Mouse (Mus musculus): Measurements from ENCODE around the gene Wdr74.
A peak's percentile ranks its signal among the peaks of the same experiment; 100 is the strongest.

Wdr74 gene

GRCm38 (mm10) chr19:8735389-8736159, at the start of gene Wdr74:
Gene Wdr74, plus strand, starts transcription at chr19:8735827.
- TF ChIP-seq POU5F1 (IDR thresholded peaks at IDR 0.05; ENCODE audit: borderline replicate concordance, low read length) (no peak), CTCF (conservative IDR thresholded peaks at IDR 0.05; ENCODE audit: low read length) (no peak), NANOG (IDR thresholded peaks at IDR 0.05; ENCODE audit: borderline replicate concordance, low read length) (no peak)
- Histone ChIP-seq H3K4me3 (replicated peaks; ENCODE audit: low read length) (peak within 1 kb of the TSS; percentile 100), H3K4me1 (replicated peaks; ENCODE audit: low read depth, low read length) (peaks cover 49% of the 10 kb centered on the region), H3K9me3 (ENCODE audit: low read length) (peaks cover 9% of the 10 kb centered on the region), H3K36me3 (ENCODE audit: insufficient read depth, low read length) (peaks cover 39% of the 10 kb centered on the region), H3K27me3 (ENCODE audit: insufficient read depth, low read length) (no peaks in the 10 kb centered on the region)

DNA sequence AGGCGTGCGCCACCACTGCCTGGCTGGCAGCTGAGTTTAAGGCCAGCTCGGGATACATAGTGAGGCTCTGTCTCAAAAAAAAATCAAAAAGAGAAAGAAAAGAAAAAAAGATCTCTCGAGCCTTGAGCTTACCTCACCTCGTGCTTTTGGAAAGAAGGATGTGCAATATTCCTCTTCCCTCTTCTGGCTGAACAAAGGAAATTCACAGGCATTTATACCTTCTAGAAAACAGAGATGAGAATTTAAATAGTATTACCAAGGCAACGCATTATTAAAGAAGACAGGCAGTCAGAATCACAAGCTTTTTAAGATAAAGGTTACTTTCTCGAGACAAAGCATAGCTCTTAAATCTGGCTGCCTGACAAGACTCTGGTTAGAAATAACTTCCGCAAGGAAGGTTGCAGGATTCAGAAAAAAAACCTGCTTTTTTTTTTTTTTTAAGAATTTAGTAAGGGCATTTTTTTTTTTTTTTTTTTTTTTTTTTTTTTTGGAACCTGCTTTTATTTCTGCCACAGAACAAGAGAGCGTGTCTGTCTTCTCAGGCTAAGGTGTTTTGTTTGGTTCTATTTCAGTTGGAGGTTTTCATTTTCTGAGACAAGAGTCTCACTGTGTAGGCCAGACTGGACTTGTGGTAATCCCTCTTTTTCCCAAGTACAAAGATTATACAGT, 43.6 kb upstream of the Wdr74 start:
- H3K36me3 ChIP-seq (ENCODE audit: insufficient read depth, low read length): no peaks in the 10 kb centered on the region
- H3K4me1 ChIP-seq (replicated peaks; ENCODE audit: low read depth, low read length): peaks cover 67% of the 10 kb centered on the region
- H3K4me3 ChIP-seq (replicated peaks; ENCODE audit: low read length): no peak overlapping the region
- H3K27me3 ChIP-seq (ENCODE audit: insufficient read depth, low read length): no peaks in the 10 kb centered on the region
- H3K9me3 ChIP-seq (ENCODE audit: low read length): no peaks in the 10 kb centered on the region
- TF ChIP-seq POU5F1 (IDR thresholded peaks at IDR 0.05; ENCODE audit: borderline replicate concordance, low read length) (no peak), NANOG (IDR thresholded peaks at IDR 0.05; ENCODE audit: borderline replicate concordance, low read length) (no peak), CTCF (conservative IDR thresholded peaks at IDR 0.05; ENCODE audit: low read length) (no peak)

GRCm38 (mm10) chr19:8692740-8693139, 42.9 kb upstream of the Wdr74 start:
- no peaks in the 10 kb centered on the region for H3K27me3 ChIP-seq (ENCODE audit: insufficient read depth, low read length)
- no peak for TF ChIP-seq NANOG (IDR thresholded peaks at IDR 0.05; ENCODE audit: borderline replicate concordance, low read length)
- TF ChIP-seq CTCF (conservative IDR thresholded peaks at IDR 0.05; ENCODE audit: low read length): no peak
- no peak for TF ChIP-seq POU5F1 (IDR thresholded peaks at IDR 0.05; ENCODE audit: borderline replicate concordance, low read length)
- H3K4me3 ChIP-seq (replicated peaks; ENCODE audit: low read length): no peak overlapping the region; the same call in 1 of the 2 replicates

GRCm38 (mm10) chr19:8695330-8695729, 40.3 kb upstream of the Wdr74 start:
- Histone ChIP-seq H3K4me1 (replicated peaks; ENCODE audit: low read depth, low read length) (peaks cover 80% of the 10 kb centered on the region), H3K27me3 (ENCODE audit: insufficient read depth, low read length) (no peaks in the 10 kb centered on the region), H3K9me3 (ENCODE audit: low read length) (no peaks in the 10 kb centered on the region), H3K4me3 (replicated peaks; ENCODE audit: low read length) (peak overlapping the region; percentile 37), H3K36me3 (ENCODE audit: insufficient read depth, low read length) (no peaks in the 10 kb centered on the region)
- TF ChIP-seq CTCF (conservative IDR thresholded peaks at IDR 0.05; ENCODE audit: low read length) (peak; percentile 53), NANOG (IDR thresholded peaks at IDR 0.05; ENCODE audit: borderline replicate concordance, low read length) (no peak)

More at GRCm38 (mm10) chr19:8692740-8693139, 42.9 kb upstream of the Wdr74 start:
- Histone ChIP-seq H3K9me3 (ENCODE audit: low read length) (no peaks in the 10 kb centered on the region), H3K36me3 (ENCODE audit: insufficient read depth, low read length) (no peaks in the 10 kb centered on the region), H3K4me1 (replicated peaks; ENCODE audit: low read depth, low read length) (peaks cover 69% of the 10 kb centered on the region)

GRCm38 (mm10) chr19:8699652-8700051, 36.0 kb upstream of the Wdr74 start:
- Histone ChIP-seq H3K27me3 (ENCODE audit: insufficient read depth, low read length) (no peaks in the 10 kb centered on the region), H3K36me3 (ENCODE audit: insufficient read depth, low read length) (0 out of 2 replicates have a peak, but pooled peaks cover 4% of the 10 kb centered on the region), H3K4me3 (replicated peaks; ENCODE audit: low read length) (no peak overlapping the region), H3K9me3 (ENCODE audit: low read length) (no peaks in the 10 kb centered on the region), H3K4me1 (replicated peaks; ENCODE audit: low read depth, low read length) (peaks cover 76% of the 10 kb centered on the region)
- no peak for TF ChIP-seq POU5F1 (IDR thresholded peaks at IDR 0.05; ENCODE audit: borderline replicate concordance, low read length)
- peak; percentile 57 for TF ChIP-seq CTCF (conservative IDR thresholded peaks at IDR 0.05; ENCODE audit: low read length)
- no peak for TF ChIP-seq NANOG (IDR thresholded peaks at IDR 0.05; ENCODE audit: borderline replicate concordance, low read length)

- TF ChIP-seq CTCF (conservative IDR thresholded peaks at IDR 0.05; ENCODE audit: low read length) (no peak; the same call in 1 of the 2 replicates), POU5F1 (IDR thresholded peaks at IDR 0.05; ENCODE audit: borderline replicate concordance, low read length) (no peak), NANOG (IDR thresholded peaks at IDR 0.05; ENCODE audit: borderline replicate concordance, low read length) (no peak)
- H3K4me3 ChIP-seq (replicated peaks; ENCODE audit: low read length): peak overlapping the region; percentile 45
- H3K27me3 ChIP-seq (ENCODE audit: insufficient read depth, low read length): no peaks in the 10 kb centered on the region
- peaks cover 78% of the 10 kb centered on the region for H3K4me1 ChIP-seq (replicated peaks; ENCODE audit: low read depth, low read length)
- no peaks in the 10 kb centered on the region for H3K9me3 ChIP-seq (ENCODE audit: low read length)
- H3K36me3 ChIP-seq (ENCODE audit: insufficient read depth, low read length): peaks cover 24% of the 10 kb centered on the region
Measured at GRCm38 (mm10) chr19:8702458-8702857, 33.2 kb upstream of the Wdr74 start.

DNA sequence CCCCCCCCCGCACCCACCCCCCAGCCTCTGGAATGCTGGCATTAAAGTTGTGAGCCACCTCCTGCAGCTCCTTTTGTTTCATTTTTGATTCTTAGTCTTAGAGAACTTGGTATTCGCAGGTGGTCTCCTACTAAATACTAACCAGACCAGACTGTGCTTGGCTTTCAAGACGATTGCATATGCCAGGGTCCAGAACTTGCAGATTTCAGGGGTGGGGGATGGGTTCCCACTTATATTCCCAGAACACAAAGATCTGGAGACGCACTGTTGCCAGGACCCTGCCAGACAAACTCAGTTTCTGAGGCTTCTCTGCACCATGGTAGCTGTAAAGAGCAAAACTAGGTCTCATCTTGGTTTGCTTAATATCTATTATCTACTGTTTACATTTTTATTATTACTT, 32.1 kb upstream of the Wdr74 start:
- H3K4me1 ChIP-seq (replicated peaks; ENCODE audit: low read depth, low read length): peaks cover 89% of the 10 kb centered on the region
- H3K4me3 ChIP-seq (replicated peaks; ENCODE audit: low read length): no peak overlapping the region
- TF ChIP-seq CTCF (conservative IDR thresholded peaks at IDR 0.05; ENCODE audit: low read length): no peak
- no peak for TF ChIP-seq NANOG (IDR thresholded peaks at IDR 0.05; ENCODE audit: borderline replicate concordance, low read length)
- no peak for TF ChIP-seq POU5F1 (IDR thresholded peaks at IDR 0.05; ENCODE audit: borderline replicate concordance, low read length)
- H3K27me3 ChIP-seq (ENCODE audit: insufficient read depth, low read length): no peaks in the 10 kb centered on the region
- peaks cover 35% of the 10 kb centered on the region for H3K36me3 ChIP-seq (ENCODE audit: insufficient read depth, low read length)
- peaks cover 2% of the 10 kb centered on the region; the same call in 1 of the 2 replicates for H3K9me3 ChIP-seq (ENCODE audit: low read length)

GRCm38 (mm10) chr19:8705026-8705708, 30.5 kb upstream of the Wdr74 start:
- Histone ChIP-seq H3K36me3 (ENCODE audit: insufficient read depth, low read length) (peaks cover 51% of the 10 kb centered on the region), H3K27me3 (ENCODE audit: insufficient read depth, low read length) (no peaks in the 10 kb centered on the region), H3K9me3 (ENCODE audit: low read length) (peaks cover 8% of the 10 kb centered on the region; the same call in 1 of the 2 replicates), H3K4me3 (replicated peaks; ENCODE audit: low read length) (no peak overlapping the region), H3K4me1 (replicated peaks; ENCODE audit: low read depth, low read length) (peaks cover 94% of the 10 kb centered on the region)
- TF ChIP-seq NANOG (IDR thresholded peaks at IDR 0.05; ENCODE audit: borderline replicate concordance, low read length) (no peak), POU5F1 (IDR thresholded peaks at IDR 0.05; ENCODE audit: borderline replicate concordance, low read length) (no peak), CTCF (conservative IDR thresholded peaks at IDR 0.05; ENCODE audit: low read length) (no peak)
